Mouse (Mus musculus) megakaryocyte, adult 5-6 weeks (primary cell): Measurements from ENCODE around the gene Krba1. TPM values are rescaled to one million over a fixed set of nuclear protein-coding genes. Genes with fewer than 3 reads are reported as not detected.

ENCODE experiments used
- ATAC-seq: 2 replicates; pipeline ENCODE4 v1.8.0; 2016; ENCODE audit warnings: mild to moderate bottlenecking, inconsistent platforms; ENCODE audit not compliant: poor library complexity, severe bottlenecking
- total RNA-seq, 2 experiments: library from RNA; stranded (forward) in 1 of 2; stranded (reverse) in 1 of 2; fragments of 153-499, 151-499 nt in 1 of 2; fragments of 221-1000, 200-1000 nt in 1 of 2; gene quantifications; 2 replicates each; pipeline versions ENCODE4 v1.2.3 to v1.2.4; 2015 to 2017

Krba1 gene
- total RNA-seq, 2 experiments from 2014 or later, result 0.67 to 1.2 TPM

DNA sequence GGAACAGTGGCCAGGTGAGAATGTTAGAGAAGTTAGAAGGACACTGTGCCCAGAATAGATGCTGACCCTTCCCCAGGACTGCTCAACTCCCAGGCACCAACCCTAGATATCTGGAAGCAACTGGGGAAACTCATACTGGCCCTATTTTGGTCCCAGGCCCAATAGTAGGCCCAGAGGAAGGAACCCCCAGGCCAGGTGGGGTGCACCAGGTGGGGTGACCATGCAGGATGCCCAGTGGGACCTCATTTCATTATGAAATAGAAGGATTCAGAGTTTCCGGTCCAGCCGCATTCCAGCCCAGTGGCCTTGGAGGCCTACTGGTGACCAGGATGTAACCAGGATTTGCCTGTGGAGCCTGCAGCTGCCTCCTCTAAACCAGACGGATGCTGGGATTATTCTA, 51.5 kb downstream of the Krba1 start:
- ATAC-seq, result no peak

DNA sequence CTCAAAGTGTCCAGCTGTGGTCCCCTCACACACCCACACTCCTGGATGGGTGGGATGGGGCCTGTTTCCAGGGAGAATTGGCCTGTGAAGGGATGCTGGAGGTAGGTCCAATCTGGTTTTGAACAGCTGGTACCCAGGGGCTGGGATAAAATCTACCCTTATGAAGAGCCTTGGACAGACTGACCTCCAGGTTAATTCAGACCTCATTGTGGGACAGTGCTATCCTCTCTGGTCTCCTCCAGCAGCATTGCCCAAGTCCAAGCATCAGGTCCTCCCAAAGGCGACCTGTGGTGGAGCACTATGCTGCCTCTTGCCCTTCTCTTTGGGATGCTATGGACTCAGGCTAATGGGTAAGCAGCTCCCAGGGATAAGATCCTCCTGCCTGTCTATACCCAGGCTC, 52.5 kb downstream of the Krba1 start, which contains the start of gene Sspo:
Gene Sspo, plus strand, starts transcription at position 301 of the 400 bp plus-strand sequence.
- ATAC-seq, result no peak

DNA sequence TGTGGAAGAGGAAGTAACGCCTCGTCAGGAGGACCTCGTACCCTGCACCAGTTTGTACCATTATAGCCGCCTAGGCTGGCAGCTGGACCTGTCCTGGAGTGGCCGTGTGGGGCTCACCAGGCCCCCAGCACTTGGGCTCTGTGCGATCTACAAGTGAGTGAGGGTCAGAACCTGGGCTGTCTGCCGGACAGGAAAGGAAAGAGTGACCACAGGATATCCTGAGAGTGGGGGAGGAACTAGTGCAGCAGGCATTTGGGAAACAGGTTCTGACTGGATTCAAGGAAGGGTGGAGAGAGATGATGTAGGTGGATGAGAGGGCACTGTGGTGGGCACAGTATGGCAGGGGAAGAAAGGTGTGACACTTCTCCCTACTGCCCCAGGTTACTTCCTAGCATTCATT, 53.1 kb downstream of the Krba1 start:
- ATAC-seq, result no peak

DNA sequence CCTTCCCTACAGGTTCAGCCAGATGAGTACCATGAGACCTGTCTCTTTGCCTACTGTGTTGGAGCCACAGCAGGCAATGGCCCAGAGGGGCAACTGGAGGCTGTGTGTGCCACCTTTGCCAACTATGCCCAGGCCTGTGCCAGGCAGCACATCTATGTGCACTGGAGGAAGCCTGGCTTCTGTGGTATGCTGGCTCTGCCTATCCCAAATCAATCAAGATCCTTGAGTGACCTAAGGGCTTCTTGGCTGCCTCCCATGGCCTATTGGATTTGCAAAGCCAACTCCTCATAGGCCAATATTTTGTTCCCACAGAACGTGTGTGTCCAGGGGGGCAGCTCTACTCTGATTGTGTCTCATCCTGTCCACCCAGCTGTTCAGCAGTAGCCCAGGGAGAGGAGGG, 56.8 kb downstream of the Krba1 start:
- ATAC-seq, result no peak

DNA sequence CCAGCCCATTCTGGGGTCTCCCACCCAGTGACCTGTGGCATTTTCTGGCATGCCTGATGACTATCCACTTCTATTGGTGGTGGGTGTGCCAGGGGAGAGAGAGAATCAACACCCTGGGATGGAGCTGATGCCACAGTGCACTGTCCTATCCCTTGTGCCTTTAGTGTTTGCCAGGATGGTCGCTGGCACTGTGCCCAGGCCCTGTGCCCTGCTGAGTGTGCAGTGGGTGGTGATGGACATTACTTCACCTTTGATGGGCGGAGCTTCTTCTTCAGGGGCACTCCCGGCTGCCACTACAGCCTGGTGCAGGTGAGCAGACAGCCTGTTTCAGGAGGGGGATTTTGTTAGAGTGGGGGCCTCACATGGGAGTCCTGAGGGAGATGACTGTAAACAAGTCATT, 57.4 kb downstream of the Krba1 start:
- ATAC-seq, result no peak

DNA sequence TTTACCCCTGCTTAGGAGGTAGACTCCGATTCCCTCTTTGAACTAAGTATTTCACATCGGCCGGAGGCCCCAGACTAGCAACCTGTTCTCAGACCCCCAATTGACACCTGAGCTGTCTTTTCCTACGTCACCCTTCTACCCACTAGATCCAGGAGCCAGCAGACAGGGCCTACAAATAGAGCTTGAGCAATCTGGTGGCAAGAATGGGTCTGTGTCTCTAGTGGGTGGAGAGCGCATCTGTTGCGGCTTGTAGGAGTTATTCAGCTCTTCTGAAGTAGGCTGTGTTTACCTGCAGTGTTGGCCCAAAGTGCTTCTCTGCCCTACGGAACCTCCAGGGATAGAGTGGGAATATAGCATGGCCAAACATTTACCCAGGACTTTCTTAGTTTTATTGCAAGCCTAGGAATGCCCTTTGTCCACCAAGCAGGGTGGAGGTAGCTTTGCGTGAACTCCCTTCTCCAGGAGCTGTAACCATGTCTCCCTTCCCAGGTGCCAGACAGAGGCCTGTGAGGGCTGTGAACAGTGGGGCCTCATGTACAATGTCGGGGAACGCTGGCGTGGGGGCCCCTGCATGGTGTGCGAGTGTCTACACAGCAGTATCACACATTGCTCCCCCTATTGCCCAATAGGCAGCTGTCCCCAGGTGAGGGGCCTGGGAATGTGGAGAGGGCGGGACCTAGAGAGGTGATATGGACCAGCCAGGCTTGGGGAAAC, 69.7 kb downstream of the Krba1 start:
- no peak for ATAC-seq

DNA sequence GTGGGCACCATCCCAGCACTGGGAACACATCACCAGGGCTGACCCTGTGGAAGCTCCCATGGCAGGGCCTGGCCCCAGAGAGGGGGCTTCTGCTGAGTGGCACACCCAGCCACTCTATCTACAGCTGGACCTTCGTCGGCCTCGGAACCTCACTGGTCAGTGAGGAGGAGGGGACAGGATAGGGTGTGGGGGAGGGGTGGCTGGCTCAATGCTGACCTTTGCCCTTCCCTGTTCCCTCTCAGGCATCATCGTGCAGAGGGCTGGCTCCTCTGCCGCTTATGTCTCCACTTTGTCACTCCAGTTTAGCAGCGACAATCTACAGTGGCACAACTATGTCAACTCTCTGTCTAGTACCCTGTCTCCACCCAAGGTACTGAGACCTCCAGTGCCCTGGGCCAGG, 71.3 kb downstream of the Krba1 start:
- ATAC-seq, result no peak

DNA sequence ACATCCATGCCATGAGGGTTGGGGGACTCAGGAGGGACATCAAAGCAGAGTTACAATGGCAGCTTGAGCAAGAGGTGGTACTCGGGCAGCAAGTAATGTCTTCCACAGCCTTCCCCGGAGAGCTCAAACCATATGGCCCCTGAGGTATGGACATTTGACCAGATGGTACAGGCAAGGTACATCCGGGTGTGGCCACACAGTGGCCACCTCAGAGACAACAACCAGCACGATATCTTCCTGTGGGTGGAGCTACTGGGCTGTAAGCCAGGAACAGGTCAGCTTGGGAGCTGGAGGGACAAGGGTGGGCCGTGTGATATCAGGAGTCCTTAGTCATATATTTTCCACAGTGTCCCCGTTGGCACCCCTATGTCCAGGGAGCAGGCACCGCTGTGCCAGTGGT, 72.1 kb downstream of the Krba1 start:
- no peak for ATAC-seq

Other genes with a start within 250 kb of the Krba1 start
- 23.7 and 28.7 TPM in 2 replicates for gene Zfp467, start 50.2 kb downstream of the Krba1 start, total RNA-seq (2015)
- 7.4 and 9.0 TPM in 2 replicates for gene Zfp467, start 50.2 kb downstream of the Krba1 start, total RNA-seq (2017)
- gene Sspo, start 52.6 kb downstream of the Krba1 start, total RNA-seq (2015), result 0.02 TPM in 1 of 2 replicates, not detected in the other
- gene Sspo, start 52.6 kb downstream of the Krba1 start, total RNA-seq (2017), result not detected in 2 replicates
- not detected in 2 replicates for gene Atp6v0e2, start 142.0 kb downstream of the Krba1 start, total RNA-seq (2015)
- gene Atp6v0e2, start 142.0 kb downstream of the Krba1 start, total RNA-seq (2017), result 0.48 TPM in 1 of 2 replicates, not detected in the other
- gene Lrrc61, start 159.2 kb downstream of the Krba1 start, total RNA-seq (2015), result 13.4 and 14.3 TPM in 2 replicates
- gene Lrrc61, start 159.2 kb downstream of the Krba1 start, total RNA-seq (2017), result 9.7 and 11.3 TPM in 2 replicates
- gene Rarres2, start 177.2 kb downstream of the Krba1 start, total RNA-seq (2015), result 0.74 TPM in 1 of 2 replicates, not detected in the other
- 0.15 and 0.94 TPM in 2 replicates for gene Rarres2, start 177.2 kb downstream of the Krba1 start, total RNA-seq (2017)
- not detected in 2 replicates for gene Gm45021, start 194.0 kb downstream of the Krba1 start, total RNA-seq (2015)
- not detected in 2 replicates for gene Gm45021, start 194.0 kb downstream of the Krba1 start, total RNA-seq (2017)
- gene Repin1, start 198.3 kb downstream of the Krba1 start, total RNA-seq (2015), result 1.8 and 2.7 TPM in 2 replicates
- gene Repin1, start 198.3 kb downstream of the Krba1 start, total RNA-seq (2017), result 4.0 and 4.3 TPM in 2 replicates
- gene Gm44965, start 198.4 kb downstream of the Krba1 start, total RNA-seq (2015), result not detected in 2 replicates
- gene Gm44965, start 198.4 kb downstream of the Krba1 start, total RNA-seq (2017), result not detected in 2 replicates
- 0.45 and 0.82 TPM in 2 replicates for gene Zfp775, start 206.5 kb downstream of the Krba1 start, total RNA-seq (2015)
- 1.8 and 6.3 TPM in 2 replicates for gene Zfp775, start 206.5 kb downstream of the Krba1 start, total RNA-seq (2017)
- not detected in 2 replicates for gene AI854703, start 231.2 kb downstream of the Krba1 start, total RNA-seq (2015)
- not detected in 2 replicates for gene AI854703, start 231.2 kb downstream of the Krba1 start, total RNA-seq (2017)